Mouse (Mus musculus) adrenal gland, adult (tissue): Measurements from ENCODE around the gene Cfap44.

Experiments
- DNase-seq, 2 experiments: peaks; one replicate each; pipeline ENCODE4 v3.0.0; 2022 to 2023; ENCODE audit warnings: low spot score in 1 of 2; ENCODE audit not compliant: inconsistent age in 2 of 2

Cfap44 gene

DNA sequence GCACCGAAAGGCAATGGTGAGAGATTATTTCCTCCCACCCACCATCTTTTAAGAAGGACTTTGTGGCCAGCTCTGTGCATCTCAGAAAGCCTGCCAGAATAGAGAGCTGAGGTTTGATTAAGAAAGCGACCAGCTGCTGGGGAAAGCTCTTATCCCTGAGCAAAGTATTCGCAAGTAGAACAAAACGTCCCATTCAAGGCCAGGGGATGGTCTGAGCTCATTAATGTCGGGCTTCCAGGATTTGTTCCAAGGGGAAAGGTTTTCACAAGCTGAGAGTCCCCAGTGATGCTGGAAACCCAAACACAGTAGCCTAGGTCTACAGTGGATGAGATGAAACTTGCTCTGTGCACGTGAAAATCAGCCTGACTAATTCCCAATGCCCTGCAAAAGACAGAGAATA lies 99.3 kb downstream of the Cfap44 start:
- DNase-seq, result peak; percentile 83 to 84

DNA sequence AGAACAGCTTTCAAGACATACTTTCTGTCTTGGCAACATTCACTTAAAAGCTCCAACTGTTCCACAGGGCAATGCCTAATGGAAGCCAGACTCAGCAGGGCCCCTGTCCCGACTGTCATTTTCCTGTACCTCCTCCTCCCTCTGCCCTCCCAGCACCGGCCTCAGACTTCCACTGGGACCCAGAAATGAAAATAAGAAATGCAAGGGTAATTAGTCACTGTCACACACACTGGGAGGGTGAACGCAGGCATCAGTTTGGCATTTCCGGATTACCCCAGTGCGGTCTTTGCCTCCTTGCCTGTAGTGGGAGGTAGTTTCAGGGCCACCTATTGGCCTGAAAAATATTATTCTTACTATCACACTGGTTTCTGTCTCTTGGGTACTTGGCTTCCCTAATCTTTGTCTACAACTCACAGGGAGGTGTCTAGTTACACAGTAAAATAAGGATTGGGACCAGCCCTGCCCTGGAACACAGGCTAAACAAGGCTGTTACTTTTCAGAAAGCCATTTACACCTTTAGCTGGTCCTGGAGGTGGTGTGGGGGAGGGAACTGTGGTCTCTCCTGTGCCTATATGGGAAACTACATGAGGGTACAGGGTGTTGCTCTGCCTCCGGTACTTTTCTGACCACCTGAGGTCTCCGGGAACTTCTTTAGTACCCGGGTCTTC lies 100.0 kb downstream of the Cfap44 start:
- DNase-seq, result peak; percentile 62 to 82

DNA sequence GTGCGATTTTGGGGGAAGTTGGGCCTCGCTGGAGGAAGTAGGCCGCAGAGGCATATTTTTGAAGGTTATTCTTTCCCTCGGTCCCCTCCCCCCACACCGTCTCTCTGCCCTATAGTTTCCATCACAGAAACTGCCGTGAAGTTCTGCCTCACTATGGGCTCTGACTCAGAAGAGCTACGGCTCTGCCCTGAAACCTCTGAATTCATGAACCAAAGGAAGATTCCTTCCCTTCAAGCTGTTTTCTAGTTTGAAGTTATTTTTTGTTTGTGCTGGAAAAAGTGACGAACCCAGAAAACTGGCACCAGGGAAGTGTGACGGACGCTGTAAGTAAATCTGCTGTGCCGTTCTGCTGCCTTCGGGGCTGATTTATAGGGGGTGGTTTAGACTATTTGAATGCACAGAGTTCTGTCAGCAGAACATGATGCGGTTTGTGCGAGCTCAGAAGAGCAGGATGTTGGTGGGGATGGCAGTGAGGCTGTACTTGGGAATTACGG lies 102.4 kb downstream of the Cfap44 start:
- peak in 1 of 2 experiments; percentile 57 for DNase-seq

DNA sequence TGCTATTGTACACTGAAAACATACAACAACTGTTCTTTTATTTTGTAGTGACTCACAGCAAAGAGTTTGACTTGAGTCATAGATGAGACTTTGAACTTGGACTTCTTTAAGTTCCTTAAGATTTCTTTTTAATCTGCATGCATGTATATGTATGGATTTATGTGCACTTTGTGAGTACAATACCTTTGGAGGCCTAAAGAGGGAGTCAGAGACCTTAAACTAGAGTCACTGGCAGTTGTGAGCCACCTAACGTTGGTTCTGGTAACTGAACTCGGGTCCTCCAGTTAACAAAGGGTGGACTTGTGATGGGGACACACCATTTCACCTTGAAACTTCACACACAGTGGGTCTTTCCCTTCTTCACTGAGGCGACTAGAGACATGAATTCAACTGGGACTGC lies 103.9 kb downstream of the Cfap44 start:
- DNase-seq, result no peak

DNA sequence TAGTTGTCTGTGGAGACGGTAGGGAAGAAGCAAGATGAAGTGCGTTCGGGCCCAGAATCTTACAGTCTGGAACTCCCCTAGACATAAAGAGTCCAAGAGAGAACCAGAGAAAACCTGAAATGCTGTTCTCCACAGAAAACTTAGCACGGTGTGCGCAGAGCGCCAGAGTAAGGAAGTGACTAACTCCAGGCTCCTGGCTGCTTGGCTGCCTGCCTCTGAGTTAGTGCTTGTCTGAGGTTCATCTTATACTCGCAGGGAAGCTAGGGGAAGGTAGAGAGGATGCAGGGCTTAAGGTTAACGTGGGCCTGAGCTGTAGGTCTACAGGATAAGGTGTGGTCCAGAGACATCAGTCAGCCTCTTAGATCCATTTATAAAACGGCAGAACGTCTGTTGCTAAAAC lies 107.2 kb downstream of the Cfap44 start:
- no peak for DNase-seq

DNA sequence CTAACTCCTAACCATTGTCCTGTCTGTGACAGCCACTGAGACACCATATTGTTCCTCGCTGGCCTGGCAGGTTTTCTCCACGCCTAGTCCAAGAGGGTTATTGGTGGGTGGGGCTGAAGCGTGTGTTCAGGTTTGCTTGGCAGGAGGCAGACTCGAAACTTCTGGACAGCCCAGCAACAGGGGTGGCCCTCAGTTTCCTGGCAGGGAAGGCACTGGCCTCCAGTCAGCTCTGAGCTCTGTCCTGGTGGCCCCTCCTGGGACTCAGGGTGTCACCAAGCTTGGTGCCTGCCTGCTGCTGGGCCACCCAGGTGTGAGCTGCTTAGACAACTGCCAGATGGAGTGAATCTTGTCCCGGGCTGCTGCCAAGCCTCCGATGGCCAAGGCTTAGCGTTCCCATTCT lies 107.7 kb downstream of the Cfap44 start:
- DNase-seq, result no peak

DNA sequence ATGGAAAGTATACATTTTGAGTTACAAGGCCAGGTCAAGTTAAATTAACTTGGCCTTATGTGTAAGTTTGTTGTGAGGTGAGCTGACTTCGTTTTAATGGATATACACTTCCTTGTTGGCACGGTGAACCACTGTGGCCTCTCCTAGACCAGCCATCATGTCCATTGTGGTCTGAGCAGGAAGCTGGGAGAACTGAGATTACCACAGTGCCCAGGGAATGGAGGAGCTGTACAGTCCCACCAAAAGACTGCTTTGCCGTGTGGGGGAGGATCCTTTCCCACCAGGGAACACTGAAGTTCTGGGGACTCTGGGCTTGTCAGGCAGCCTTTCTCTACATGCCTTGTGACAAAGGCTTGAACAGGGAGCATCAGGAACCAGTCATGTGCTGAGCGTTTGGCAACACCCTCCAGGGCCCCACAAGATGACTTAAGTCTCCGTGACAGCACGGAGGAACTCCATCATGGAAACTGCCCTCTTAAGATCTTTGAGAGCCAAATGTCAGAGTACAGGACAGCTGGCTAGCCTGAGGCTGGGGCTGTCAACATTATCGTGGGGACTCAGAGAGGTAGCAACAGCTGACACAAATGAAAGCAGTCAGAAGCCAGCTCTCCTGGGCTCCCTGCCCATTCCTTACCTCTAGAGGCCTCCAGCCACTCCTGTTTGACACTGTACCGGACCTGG lies 108.4 kb downstream of the Cfap44 start:
- DNase-seq, result peak in 1 of 2 experiments; percentile 41

DNA sequence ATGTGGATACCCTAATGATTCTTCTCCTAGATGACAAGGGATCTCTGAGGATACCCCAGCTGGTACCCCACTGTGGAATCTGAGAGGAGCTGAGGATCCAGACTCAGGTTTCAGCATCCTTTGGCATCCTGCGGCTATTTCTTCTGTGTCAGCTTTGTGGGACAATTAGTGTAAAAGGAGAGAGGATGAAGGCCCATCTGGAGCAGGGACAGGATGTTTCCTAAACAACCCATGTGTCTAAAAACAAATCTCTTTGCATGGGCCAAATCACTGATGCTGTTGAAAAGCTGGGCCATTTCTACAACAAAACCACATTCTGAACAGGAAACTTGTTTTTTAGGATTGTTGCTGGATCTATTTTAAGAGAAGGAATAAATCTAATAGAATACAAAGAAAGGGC lies 110.6 kb downstream of the Cfap44 start:
- no peak for DNase-seq

DNA sequence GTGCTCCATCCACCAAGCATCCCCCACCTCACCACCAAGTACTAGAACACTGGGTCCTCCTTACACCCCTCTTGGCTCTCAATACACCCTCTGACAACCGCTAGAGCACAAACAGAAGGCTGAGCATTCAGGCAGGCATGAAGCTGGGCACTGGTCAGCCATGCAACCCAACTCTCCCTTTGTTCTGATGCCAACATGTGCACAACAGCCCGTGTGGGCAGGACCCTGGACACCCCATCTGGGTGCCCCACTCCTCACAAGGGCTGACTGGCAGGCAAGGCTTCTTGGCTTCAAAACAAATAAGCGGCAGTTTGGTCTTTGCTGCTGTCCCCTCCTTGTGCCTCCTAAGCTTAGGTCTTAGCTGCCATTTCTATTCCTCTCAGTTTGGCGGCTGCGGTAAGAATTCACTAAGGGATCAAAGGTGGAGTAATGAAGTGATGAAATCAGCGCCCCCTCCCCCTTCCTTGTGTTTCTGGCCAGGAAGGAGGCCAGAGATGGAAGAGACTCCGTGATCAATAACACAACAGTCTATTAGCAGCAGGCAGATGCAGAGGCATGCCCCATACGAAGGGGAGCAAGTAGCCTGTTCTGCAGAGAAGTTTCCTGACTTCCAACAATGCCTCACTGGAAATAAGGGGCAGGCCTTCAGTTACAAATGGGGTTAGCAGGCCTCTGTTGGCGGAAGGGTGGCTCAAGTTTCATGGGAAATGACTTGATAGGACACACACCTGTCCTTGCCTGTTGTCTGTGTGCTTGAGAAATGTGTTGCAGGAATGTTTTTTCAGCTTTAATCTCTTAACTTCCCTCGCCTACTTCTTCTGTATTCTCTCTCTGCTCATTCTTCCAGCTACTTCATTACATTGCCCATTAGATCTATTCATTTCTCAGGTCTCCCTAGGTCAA lies 112.7 kb downstream of the Cfap44 start:
- no peak for DNase-seq

DNA sequence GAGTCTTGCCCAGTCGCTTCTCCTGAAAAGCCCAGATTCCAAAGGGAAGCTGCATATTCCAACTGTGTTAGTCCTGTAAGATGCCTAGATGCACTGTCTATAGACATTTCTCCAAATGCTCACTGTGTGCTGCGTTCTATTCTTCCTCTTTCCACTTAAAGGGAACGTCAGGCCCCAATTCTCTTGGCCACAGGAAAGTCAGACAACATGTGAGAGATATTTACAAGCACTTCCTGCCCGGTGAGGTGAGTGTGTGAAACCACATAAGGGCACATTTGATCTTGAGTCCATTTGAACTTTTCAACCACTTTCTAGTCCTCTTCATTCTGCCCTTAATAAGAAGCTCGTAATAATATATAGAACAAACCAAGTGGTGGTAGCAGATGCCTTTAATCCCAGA lies 113.4 kb downstream of the Cfap44 start:
- no peak for DNase-seq

DNA sequence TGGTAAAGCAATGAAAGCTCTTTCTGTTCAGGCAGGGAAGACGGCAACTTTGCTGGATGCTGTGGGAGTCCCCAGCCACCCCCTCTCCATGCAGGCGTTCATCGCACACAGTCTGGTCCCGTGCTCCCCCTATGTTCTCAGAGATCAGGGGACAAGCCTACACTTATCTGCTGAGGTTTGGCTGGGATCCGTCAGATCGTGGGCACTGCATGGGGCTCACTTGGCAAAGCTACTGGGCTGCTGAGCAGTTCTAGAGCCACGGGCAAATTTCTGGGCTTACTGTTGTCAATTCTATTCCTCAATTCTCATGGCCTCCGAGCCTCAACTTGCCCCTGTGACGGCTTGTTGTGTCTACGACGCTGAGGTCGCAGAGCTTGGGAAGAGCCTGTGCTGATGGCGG lies 114.2 kb downstream of the Cfap44 start:
- DNase-seq, result no peak

DNA sequence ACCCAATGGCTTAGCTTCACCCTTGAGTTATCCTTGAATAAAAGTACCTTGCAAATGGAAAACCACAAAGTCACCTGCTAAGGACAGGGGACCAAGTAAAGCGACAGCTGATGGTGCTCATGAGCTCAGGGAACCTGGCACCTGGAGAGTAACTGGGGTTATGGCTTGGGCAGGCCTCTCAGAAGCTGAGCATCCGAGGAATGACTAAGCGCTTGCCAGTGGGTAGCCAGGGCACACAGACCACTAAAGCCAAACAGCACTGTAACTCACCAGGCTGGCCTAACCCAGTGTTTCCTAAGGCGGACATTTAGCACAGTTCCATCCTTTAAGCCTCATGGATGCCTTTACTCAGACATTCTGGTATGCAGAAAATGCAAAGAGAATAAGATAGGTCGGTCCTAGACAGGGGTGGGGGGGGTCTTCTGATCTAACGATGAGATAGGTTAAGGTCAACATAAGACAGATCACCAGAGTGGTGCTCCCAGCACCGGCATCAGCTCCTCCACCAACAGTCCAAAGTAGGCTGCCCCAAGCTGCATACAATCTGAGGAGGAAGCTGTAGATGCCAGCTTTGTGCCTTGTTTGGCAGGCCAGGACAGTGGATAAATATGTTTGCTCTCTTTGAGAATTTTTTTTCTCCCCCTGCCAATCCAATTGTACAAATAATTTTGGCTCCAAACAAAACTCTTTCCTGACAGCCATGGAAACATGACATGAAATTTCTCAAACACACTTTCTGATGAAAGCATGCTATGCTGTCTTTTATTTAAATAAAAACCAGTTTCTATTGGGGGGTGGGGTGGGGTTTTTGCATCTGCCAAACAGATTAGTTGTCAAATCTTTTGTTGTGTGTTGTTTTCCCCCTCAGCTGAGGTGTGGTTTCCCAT lies 115.1 kb downstream of the Cfap44 start:
- DNase-seq, result no peak

DNA sequence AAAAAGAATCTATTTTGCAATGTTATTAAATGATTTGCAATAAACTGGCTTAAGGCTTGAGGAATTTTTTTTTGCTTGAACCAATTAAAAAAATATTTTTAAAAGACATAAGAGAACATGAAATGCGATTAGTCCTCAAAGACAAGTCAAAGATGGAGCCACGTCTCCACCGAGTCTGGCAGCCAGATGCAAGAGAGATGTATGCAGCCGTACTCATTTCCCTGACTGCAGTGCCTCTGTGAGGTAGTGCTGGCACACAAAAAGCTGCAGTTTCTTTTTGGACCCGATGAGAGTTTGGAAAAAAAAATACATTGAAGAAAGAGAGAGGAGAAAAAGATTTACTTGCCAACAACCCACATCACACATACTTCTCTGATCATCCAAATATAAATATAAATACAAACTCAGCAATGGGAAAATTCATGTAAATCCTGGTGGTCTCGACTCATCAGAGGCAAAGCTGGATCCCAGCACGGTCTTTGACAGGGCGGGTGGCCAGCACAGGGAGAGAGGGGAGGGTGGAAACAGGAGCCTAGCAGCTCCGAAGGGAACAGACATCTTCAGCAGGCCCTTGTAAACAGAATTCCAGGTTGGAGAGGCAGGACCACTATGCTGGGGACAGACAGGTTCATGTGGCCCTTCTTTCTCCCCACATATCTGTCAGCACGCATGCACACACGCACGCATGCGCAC lies 116.1 kb downstream of the Cfap44 start:
- no peak for DNase-seq

DNA sequence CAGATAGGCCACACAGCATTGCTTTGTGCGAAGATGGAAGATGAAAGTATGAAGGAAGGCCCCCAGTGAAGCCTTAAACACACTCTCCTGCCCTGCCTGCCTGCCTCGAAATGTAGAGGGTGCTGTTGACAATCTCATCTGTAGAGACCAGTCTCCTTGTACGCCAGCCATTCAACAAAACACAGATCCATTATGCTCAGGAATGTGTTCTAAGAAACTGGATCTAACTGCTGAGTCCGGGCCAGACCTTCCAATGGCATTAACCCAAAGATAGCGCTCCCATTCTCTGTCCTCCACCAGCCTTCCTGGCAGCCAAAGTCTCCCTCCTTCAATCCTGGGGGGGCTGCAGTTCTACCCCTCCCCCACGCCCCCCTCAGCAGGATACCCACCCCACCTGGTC lies 121.9 kb downstream of the Cfap44 start:
- no peak for DNase-seq

DNA sequence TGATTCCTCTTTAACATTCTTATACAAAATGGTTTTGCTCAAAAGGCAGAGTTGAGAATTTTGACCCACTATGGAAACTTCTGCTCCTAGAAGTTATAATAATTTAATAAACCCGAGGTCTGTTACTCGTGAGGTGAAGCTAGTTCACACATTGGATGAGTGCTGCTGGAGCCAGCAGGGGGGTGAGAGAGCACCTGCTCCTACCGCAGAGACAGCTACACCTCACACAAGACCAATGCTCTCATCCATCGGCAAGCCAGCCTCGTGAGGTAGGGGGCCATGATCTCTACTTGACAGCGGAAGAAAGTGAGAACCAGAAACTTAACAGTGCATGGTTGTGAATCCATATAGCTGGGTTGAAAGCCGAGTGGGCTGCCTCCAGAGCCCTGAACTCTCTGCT lies 129.0 kb downstream of the Cfap44 start:
- DNase-seq, result no peak

DNA sequence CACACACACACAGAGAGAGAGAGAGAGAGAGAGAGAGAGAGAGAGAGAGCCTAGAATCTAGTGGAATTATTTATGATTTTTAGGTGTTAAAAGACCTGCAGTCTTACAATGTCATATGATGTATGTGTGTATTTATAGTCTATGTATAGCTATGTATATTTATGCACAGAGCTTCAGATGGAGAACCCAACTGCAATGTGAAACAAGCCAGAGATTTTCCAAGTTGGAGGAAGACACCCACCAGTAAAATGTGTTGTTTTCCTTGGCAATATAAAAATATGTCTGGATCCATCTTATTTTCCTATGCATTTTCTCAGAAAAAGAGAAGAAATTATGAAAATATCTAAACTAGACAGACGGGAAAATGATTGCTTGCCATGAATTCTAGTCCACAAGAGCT lies 131.4 kb downstream of the Cfap44 start:
- no peak for DNase-seq

DNA sequence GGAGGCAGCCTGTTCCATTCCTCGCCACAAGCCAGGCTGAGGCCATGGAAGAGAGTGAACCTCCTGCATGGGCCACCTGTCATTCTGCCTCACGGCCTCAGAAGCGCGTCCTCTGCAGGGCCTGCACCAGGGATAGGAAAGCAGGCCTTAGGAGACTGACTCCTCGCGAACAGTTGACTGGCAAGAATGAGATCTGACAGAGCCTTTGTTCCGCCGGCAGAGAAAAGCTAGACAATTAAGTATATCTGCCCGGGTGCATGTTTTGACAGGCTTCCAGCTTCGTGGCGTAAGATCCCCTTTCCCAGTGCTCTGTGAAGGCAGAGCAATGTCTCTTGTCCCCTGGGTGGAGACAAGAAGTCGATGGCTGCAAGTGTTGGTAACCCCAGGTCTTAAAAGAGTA lies 132.1 kb downstream of the Cfap44 start:
- DNase-seq, result peak in 1 of 2 experiments; percentile 64

DNA sequence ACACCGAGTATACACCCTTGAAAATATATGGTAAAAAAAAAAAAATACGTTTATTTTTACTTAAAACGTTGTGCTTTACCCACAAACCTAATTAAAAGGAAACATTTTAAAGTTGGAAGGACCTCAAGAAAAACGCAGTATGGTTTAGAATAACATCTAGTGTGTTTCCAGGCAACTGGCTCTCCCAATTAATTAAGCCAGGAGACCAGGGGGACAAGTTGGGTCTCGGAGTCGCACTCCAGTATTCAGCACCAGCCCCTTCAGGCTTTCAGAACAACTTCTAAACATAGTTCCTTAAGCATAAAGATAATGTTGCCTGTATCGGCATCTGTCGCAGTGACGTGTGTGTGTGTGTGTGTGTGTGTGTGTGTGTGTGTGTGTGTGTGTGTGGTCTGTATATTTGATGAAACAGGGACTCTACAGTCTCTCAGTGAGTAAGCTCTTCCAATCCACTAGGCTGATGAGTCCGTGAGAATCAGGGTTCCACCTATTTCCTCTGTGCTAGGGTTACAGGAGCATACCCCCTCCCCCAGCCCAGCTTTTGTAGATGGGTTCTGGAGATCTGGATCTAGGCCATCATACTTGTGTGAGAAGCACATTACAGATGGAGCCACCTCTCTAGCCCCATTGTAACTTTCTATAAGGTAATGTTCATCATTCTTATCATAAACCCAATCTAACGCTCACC lies 132.8 kb downstream of the Cfap44 start:
- peak in 1 of 2 experiments; percentile 36 for DNase-seq

DNA sequence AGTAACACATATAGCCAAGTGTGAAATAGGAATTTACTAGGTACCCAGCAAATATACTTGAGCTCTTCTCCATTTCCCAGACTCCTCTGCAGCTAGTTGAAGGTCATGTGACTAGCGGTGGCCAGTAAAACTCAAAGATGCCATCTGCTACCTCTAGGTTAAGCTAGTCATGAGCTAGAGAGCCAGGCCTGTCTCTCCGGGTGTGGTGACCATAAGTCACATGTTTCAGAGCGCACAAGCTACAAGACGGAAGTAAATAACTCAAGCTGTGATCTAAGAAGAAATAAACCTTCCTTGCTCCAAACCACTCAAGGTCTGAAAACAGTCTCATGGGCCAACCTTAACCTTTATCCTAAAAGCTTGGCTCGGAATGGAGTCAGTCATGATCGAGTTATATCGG lies 134.4 kb downstream of the Cfap44 start:
- peak in 1 of 2 experiments; percentile 49 for DNase-seq
